Mouse (Mus musculus): ENCODE measurements around the gene Lrrc28. TPM values are rescaled to one million over a fixed set of nuclear protein-coding genes. Genes with fewer than 3 reads are reported as not detected.

Lrrc28 gene
- total RNA-seq, 2 experiments from 2014 or later: 32.8 to 35.8 TPM

GRCm38 (mm10) chr7:67500076-67500828 is 144.8 kb downstream of the Lrrc28 start:
- intact Hi-C loops (cut with DNase I): no loop called here
- DNase-seq: no peak

- DNase-seq: peak; percentile 39
- intact Hi-C loops (cut with DNase I): no loop called here
Observed at GRCm38 (mm10) chr7:67499516-67499915, 145.6 kb downstream of the Lrrc28 start.

- intact Hi-C loops (cut with DNase I): no loop called here
- DNase-seq: no peak
Observed at GRCm38 (mm10) chr7:67493795-67494687, 151.0 kb downstream of the Lrrc28 start.

GRCm38 (mm10) chr7:67487889-67488411 is 157.1 kb downstream of the Lrrc28 start:
- peak; percentile 97 for DNase-seq
- intact Hi-C loops (cut with DNase I): no loop called here

GRCm38 (mm10) chr7:67486925-67487760 is 157.9 kb downstream of the Lrrc28 start:
- intact Hi-C loops (cut with DNase I): no loop called here

GRCm38 (mm10) chr7:67486417-67486816 is 158.7 kb downstream of the Lrrc28 start:
- intact Hi-C loops (cut with DNase I): no loop called here
- no peak for DNase-seq

More at GRCm38 (mm10) chr7:67486925-67487760, 157.9 kb downstream of the Lrrc28 start:
- peak; percentile 72 for DNase-seq

- intact Hi-C loops (cut with DNase I): no loop called here
- DNase-seq: no peak
Observed at GRCm38 (mm10) chr7:67483698-67484097, 161.4 kb downstream of the Lrrc28 start.

- no peak for DNase-seq
Observed at GRCm38 (mm10) chr7:67479576-67480413, 165.3 kb downstream of the Lrrc28 start.

GRCm38 (mm10) chr7:67479168-67479567 is 165.9 kb downstream of the Lrrc28 start:
- intact Hi-C loops (cut with DNase I): no loop called here
- no peak for DNase-seq

More at GRCm38 (mm10) chr7:67479576-67480413, 165.3 kb downstream of the Lrrc28 start:
- intact Hi-C loops (cut with DNase I): no loop called here

GRCm38 (mm10) chr7:67477996-67478395 is 167.1 kb downstream of the Lrrc28 start:
- no peak for DNase-seq
- intact Hi-C loops (cut with DNase I): no loop called here

- intact Hi-C loops (cut with DNase I): no loop called here
- no peak for DNase-seq
Observed at GRCm38 (mm10) chr7:67471295-67471694, 173.8 kb downstream of the Lrrc28 start.

GRCm38 (mm10) chr7:67468802-67469408 is 176.2 kb downstream of the Lrrc28 start:
- intact Hi-C loops (cut with DNase I): no loop called here
- no peak for DNase-seq

GRCm38 (mm10) chr7:67468180-67468579 is 176.9 kb downstream of the Lrrc28 start:
- intact Hi-C loops (cut with DNase I): no loop called here
- DNase-seq: no peak

- DNase-seq: no peak
- intact Hi-C loops (cut with DNase I): no loop called here
Observed at GRCm38 (mm10) chr7:67466322-67466721, 178.7 kb downstream of the Lrrc28 start.

- intact Hi-C loops (cut with DNase I): no loop called here
- DNase-seq: no peak
Observed at GRCm38 (mm10) chr7:67464633-67465032, 180.4 kb downstream of the Lrrc28 start.

GRCm38 (mm10) chr7:67463565-67463964 is 181.5 kb downstream of the Lrrc28 start:
- DNase-seq: no peak
- intact Hi-C loops (cut with DNase I): no loop called here
